Mouse (Mus musculus) fibroblast of lung, adult 2 months (primary cell): ENCODE measurements around the gene Fosl2.

Source experiments
- DNase-seq: peaks from one replicate; pipeline ENCODE4 v3.0.0-alpha.2; 2011; ENCODE audit warnings: low read depth

Fosl2 gene

DNA sequence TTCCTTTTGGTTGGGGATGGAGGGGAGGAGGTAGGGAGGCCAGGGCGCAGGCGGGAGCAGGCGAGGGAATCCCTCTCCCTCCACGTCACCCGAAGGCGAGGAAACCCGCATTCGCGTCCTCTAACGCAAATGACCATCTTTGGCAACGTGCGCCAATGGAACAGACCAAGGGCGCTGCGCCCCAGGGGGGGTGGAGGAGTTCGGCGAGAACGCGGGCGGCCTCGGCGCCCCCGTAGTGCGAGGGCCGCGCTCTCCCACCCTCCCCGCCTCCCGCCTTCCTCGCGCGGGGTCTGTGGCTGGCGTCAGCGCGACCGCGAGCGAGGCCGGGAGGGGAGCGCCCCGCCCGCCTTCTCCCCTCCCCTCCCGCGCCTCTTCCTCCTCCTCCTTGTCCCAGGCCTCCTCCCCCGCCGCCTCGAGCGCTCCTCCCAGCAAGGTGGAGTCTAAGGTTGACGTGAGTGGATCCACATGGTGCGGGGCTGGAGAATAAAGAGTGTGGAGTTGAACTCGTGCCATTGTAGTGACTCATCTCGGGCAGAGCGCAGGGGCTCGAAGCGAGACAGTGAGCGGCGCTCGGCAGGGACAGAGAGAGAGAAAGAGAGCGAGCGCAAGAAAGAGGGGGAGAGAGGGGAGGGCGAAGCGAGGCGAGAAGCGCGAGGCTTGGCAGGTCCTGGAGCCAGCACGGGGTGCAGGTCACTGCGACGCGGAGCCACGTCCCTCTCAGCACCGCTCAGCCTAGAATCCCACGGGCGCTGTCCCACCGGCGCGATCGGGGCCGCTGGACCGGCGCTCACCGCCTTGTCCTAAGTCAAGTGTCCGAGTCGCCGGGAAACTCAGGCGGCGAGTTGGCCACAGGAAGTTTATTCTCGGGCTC lies at the start of gene Fosl2:
TSS of gene Fosl2 (plus strand) at position 466 of the 871 bp plus-strand sequence.
- DNase-seq = peak; percentile 99

DNA sequence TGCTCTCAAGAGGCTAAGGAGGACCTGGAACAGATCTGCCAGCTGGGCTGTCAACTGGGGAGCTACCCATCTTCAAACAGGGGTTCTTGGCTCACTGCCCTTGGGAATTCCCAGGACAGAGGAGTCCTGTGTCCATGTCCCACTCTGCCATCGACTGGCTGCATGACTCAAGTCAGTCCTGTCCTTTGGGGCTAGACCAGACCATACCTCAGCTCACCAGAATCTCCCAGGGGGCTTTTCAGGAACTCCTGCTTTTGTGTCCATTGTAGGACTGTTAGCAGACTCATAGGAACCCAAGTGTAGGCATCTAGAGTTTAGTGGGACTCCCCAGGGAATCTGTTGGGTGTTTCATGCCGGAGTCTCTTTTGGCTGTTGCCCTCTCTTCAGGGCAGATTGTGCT lies 49.6 kb upstream of the Fosl2 start:
- DNase-seq = no peak

DNA sequence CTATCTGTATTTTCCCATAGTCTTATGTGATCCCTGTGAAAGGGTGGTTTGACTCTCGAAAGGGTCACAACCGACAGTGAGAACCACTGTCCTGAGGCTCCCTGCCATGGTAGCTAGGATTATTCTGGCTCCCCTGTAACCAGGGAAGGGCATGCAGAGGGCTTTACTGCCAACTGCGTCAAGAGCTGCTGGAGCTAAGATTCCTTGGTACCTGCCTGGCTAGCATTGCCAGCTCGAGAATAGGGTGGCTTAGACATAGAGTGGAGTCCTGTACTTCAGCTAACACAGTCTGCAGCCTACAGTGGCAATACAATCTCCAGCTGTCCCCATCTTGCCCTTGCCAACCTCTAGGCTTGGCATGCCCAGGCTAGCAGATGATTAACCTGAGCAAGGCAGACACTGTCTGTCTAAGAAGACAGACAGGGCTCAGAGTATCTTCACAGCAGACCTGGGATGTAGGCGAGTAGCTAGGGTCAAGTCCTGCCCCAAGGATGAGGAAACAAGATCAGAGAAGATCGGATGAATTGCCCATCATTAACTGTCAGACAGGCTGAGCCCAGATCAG lies 49.0 kb upstream of the Fosl2 start:
- no peak for DNase-seq

DNA sequence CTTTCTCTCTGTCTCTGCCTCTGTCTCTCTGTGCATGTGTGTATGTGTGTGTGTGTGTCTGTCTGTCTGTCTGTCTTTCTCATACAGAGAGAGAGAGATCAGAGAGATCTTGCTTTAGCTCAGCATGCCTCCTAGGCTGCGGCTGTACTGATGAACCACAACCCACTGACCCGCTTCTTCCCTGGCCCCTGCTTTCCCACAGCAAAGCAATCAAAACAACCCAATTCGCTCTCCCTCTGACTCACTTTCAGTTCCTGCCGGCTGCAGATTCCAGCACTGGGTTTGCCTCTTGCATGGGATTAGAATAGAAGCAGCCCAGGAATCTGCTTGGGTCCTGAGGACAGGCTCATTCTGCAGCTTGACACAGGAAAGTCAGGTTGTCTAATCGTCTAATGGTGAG lies 46.1 kb upstream of the Fosl2 start:
- DNase-seq = peak; percentile 79

DNA sequence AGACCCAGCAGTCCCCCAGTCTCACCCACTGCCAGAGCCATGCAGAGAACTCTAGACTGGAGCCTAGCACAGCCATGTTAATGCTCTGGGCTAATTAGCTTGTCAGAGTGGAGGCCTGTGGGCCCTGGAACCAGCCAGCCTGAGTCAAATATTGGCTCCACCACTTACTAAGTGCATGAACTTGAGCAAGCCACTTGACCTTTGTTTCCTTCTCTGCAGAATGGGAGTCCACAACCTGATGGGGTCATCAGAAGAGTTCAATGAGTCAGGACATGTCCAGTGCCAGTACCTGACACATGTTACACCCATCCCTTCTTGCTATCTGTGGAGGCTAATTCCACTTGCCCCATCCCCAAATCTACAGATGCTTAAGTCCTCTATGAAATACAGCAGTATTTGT lies 43.3 kb upstream of the Fosl2 start:
- DNase-seq = no peak

DNA sequence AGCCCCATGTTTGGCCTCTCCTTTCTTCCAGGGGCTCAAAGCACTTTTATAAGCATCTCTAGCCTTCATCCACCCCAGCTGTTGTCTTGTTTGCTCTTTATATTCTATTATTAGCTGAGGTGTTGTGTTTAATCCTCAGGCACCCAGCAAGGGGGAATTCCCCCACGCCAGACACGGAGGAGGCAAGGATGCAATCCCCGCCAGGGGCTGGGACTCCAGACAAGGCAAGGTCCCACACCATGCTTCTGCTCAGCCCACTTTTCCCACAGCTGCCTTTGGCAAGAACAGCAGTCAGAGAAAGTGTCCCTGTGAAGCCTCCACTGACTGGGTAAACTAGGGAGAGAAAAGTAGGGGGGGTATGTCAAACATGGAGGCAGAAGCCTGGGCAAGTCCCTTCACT lies 36.9 kb upstream of the Fosl2 start:
- no peak for DNase-seq

DNA sequence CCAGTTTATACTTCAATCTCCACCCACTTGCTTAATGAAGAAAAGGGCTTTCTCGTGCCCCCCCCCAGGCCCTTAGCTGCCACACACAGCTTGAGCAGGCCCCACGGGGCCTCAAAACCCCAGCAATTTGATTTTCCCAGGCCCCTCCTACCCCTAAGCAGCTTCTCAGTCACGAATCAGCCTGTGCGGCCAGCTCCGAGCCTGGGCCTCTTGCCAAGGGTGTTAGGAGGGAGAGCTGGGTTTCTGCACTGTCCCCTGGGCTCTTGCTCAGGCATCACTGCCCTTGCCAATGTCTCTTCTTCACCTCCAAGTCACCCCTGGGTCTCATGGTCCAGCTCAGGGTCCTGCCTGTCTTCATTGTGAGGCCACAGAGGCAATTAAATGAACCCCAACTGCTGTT lies 33.1 kb upstream of the Fosl2 start:
- peak; percentile 76 for DNase-seq

DNA sequence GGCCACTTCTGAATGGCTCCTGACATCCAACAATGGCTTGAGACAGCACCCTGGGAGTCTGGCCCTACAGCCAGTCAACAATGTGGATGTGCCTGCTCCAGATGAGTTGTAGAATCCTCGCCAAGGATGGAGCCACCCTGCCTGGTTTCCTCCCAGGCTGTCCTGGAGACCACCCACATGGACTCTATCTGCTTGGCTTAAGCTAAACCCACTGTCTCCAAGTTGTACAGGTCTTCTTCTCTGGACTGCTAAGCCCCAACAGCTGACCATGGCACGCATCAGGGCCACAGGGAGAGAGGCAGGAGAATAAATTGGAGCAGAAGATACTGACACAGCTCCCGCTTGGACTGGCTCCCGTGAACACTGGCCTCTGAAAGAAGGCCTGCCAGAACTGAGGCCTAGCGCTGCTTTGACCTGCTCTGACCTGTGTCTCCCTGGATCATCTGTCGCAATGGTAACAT lies 32.6 kb upstream of the Fosl2 start:
- no peak for DNase-seq

DNA sequence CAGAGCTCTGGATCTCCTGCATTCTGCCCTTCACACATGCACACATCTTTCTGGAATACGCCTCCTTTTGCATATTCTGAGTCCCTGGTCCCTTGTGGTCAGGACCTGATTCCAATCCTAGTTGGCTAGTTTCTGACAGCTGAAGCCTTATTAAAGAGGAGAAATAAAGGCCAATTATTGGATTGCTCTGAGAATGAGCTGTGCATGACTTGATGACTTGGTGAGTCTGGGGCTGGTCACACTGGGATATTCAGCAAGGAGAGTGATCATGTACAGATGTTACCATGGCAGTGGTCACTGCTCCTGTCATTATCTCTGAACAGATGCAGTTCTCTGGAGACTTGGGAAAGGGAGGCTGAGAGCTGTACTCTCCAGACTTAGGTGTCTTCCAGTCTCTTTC lies 32.1 kb upstream of the Fosl2 start:
- no peak for DNase-seq

DNA sequence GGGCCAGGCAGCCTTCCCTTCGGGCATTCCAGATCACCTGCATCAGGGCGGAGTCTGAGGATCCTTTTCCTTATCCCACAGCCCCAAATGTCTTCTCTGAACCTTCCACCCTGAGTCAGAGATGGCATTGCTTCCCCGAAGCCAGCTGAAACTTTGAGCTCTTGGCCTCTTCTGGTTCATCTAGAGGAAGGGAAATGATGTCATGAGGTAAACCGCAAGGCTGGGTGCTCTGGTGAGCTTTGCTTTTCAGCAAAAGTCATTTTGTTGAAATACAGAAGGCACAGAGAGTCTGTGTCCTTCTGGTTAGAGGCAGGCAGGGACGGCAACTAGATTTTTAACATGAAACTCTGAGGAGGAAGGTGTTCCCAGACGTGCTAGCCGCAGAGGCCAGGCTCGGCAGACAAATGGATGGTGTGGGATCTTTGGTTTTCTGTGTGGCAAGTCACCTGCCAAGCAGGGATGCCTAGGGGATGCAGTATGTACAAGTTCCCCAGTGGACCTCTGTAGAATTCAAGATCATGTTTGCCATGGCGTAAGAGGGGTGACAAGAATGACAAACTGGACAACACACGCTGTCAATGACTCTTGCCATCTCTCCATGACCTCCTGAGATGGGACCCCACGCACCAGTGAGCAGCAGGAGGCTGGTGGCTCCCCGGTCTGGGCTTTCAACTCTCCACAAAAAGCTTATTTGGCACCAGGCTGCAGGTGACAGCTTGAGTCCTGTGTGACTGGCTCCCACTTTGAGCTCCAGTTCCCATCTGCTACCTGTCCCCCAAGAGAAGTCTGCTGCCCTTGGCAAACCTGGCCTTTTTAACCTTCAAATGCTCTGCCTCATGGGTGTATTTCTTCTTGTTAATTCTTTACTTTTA lies 31.2 kb upstream of the Fosl2 start:
- no peak for DNase-seq

DNA sequence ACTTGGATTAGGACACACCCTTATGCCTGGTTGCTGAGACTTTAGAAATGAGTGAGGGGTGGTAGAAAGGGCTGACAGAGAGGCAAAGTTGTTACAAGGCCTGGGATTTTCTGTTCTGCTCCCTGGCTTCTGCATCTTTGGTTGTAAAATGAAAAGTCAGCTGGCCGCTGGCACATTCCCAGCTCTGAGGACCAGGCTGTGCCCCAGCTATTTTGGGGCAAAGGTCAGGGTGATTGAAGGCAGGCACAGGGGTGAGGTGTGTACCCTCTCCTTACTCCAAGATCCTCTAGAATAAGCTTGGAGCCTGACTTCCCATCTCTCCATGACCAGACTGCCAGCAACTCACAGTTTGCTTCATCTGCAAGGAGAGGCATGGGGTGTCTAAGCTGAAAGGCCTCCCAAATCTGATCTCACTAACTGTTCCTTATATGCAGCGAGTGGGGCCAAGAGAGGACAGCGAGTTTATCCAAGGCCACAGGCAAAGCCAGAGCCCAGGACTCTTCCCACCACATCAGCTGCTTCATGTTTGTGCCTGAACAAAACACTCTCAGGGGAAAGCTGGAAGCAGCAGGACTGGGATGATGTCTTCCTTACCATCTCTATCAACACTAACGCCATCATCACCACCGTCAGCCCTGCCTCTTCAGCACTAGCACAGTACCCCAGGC lies 29.0 kb upstream of the Fosl2 start:
- no peak for DNase-seq

DNA sequence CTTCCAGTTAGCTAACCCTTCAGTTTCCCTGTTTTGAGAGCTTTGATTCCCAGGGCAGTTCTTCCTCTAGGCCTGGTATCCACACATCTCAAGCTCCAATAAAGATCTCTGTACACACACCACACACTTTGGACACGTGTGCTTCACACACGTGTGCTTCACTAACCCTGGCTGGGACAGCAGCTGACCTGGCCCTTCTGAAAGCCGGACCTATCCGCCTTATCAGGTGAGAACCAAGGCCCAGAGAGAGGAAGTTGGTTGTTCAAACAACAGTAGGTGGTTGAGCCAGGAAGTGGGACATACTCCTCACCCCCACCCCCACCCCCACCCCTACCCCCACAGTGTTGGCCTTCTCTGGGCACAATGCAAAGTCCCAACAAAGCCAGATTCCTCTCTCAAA lies 24.9 kb upstream of the Fosl2 start:
- no peak for DNase-seq

DNA sequence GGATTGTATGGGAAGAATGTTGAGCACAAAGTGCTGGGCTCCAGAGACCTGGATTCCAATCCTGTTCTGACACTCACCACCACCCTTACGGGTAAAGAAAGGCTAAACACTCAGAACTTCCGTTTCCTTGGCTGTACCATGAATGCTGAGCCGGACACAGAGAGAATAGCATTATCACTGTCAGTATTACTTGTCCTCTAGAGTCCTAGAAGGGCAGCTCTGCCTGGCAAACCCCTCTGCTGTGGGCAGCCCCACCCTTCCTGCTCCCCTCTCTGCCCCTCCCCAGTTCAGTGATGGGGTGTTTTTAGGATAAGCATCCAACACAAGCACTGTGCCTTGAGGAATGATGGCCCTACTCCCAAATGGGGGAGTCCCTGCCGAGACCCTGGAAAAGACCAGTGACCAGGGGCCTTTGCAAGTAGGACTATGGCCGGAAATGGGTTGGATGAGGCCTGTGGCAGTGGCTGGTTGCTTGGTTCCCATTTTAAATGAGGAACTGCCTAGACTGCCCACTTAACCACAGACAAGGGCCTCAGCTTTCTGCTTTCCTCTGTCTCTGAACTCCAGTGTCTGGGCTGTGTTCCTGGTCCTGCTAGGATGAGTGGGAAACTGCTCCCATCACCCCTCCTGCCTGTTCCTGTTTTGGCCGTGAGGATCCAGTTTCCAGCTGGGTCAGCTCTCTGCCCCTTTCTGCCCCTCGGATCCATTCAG lies 23.2 kb upstream of the Fosl2 start:
- no peak for DNase-seq

DNA sequence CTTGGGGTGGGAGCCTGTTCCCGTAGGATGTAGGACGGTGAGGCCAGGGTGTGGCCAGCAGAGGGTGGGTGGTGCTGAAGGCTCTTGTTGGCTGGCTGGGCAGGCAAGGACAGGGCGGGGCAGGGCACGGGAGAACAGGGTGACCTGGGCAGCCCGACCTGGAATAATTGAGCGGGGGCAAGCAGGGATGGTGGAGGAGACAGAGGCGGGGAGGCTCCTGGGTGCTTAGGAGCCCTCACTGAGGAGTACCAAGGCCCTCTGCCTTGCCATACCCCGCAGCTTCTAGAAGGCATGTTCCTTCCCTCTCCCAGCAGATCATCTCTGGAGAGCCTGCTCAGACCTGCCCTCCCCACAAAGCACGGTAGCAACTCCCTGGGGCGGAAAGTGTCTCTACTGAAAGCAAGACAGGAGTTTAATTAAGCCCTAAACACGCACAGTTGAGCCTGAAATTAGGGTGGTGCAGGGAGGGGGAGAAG lies 14.7 kb upstream of the Fosl2 start:
- no peak for DNase-seq

DNA sequence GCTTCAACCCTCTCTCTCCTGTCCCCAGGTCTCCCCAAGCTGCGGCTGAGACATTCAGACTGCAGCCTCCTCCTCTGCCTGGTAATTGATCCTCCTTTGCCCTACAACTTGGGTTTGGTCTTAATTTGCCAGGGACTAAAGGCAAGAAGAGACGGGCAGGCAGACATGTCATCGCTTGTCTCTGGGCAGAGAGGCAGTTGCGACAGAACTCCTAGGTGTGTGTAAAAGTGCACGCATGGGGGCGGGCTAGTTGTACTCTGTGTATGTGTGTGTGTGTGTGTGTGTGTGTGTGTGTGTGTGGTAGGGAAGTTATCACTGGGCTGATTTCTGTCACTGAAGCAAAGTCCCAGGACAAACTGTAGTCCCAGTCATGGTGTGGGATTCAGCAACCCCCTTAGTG lies 13.7 kb upstream of the Fosl2 start:
- no peak for DNase-seq

DNA sequence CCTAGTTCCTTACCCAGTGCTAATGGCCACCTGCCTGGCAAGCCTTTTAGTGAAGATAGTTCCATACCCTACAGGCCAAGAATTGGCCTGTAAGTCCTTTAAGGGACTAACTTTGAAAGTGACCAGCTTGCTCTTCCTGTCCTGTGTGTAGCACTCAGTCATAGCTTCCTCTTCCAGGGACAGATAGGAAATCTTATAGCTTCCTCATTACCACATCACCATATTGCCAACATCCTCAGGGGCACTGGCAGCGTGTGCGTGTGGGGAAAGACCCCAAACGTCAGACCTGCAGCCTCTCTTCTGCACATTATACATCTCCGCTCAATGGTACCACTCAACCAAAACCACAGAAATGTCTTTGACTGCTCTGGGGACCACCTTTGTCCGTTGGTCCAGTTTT lies 13.2 kb upstream of the Fosl2 start:
- no peak for DNase-seq

DNA sequence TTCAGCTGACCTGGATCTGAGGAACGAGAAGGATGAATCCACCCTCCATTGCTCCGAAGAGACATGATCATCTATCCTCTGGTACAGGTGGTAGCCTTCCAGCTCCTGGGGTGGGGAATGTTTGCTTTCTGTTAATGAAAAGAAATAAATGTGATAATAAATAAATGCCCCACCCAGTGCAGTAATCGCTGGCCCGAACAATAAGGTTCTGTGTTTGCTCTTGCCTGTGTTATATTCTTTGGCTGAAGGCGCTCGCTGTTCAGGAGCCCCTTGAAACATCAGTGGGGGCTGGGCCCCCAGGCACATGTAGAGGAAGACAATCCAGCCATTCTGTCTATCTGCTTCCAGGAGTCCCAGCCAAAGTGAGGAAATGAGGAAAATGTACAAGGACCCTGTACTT lies 10.6 kb upstream of the Fosl2 start:
- DNase-seq = no peak

DNA sequence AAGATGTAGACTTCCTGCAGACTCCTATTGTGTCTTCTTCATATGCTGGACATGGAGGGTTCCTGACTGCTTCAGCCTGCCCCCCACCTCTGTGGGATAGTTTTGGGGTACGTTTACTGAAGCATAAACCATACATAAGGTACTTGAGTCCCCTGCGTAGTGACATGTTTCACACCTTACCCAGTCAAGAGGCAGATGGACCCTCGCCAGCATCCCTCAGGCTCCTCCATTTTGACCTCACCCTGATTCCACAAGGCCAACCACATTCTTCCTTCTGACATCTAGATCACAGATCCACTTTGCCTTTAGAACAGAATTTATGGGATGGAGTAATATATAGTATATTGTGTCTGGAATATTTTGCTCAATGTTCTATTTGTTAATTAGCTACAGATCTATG lies 8.4 kb upstream of the Fosl2 start:
- DNase-seq = no peak

DNA sequence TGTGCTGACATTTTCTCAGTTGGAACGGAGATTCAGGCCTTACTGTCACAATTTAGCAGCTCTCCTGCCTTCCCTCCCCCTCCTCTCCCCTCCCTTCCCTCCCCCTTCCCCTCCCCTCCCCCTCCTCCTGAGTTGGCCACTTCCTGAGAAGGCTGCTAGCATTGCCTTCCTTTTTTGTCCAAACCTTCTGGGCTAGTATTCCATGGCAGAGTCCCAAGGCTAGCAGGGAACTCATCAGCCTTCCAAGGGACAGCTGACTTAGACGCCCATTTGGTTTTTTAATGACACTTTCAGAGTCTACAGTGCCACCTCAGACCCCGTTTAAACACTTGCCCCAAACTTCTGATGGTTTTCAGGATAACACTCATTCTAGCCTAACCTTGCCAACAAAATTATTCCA lies 7.7 kb upstream of the Fosl2 start:
- no peak for DNase-seq

DNA sequence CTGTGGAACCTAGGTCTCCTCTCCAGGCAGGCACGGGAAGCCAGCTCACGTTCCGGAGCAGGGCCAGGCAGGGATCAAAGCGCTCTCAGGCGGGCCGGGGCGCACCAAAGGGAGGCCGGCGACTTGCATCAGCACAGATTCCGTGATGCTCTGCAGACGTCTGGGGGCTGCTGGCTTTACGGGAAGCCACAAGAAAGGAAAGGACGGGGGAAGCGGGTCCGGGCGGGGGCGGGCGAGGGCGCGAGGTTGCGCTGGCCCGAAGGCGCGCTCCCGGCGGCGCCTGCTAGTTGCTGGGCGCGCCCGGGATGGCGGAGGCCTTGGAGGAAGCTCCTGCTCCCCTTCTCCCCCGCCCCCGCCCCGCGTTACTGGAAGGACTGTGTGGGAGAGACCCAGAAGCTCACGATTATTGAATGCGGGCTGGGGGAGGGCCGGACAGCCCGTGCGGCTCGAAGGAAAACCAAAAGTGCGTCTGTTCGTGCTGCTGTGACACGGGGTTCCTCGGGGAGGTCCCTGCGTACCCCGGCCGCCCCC lies 2.6 kb upstream of the Fosl2 start:
- no peak for DNase-seq

DNA sequence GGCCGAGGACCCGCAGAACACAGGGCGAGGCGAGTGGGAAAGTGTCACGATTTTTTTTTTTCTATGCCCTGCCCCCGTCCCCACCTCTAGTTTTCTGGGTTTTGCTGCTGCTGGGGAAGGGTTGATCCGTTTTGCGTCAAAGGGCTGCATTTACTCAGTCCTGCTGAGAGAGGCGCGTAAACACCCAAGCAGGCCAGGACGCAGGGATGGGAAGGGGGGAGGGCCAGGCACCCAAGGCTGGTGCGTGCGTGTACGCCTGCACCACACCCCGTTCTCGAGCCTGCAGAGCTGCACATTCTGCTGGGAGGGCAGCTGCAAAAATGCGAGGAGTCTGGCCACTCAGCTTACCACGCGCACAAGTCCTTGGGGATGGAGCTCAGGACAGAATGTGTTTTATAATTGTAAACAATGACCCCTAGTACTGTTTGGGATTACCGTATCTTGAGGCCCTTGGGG lies 2.0 kb upstream of the Fosl2 start:
- peak; percentile 82 for DNase-seq
